Mouse (Mus musculus) natural killer cell, adult 2 months (primary cell): ENCODE results near the gene Gm2007.
"Not testable (repeated sequence)": the region's sequence is repeated elsewhere in the genome, so short reads cannot be mapped to it uniquely, and the experiment has no call there.

Source experiments
- DNase-seq, 2 experiments: peaks; one replicate each; pipeline ENCODE4 v3.0.0; 2022; ENCODE audit warnings: low spot score in 2 of 2

The Gm2007 gene

DNA sequence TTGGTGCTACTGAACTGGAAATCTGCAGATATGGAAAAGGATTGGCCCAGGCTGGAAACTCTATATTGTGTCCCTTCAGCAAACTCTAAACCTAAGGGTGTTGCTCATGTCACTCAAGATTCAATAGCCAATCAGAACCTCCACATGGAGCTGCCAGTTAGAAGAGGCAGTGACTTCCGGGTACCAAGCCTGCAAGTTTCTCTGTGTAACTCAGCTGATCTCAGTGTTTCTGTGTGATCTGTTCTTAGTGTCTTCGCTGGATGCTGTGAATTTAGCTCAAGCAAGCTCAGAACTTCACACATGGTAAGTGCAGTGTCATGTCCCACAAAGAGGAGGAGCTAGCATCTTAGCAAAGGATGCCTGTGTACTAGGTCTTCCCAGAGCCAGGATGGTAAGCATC lies at the start of gene Gm2007:
TSS of gene Gm2007 (plus strand) at position 301 of the 400 bp plus-strand sequence.
- DNase-seq, result not testable (repeated sequence)

DNA sequence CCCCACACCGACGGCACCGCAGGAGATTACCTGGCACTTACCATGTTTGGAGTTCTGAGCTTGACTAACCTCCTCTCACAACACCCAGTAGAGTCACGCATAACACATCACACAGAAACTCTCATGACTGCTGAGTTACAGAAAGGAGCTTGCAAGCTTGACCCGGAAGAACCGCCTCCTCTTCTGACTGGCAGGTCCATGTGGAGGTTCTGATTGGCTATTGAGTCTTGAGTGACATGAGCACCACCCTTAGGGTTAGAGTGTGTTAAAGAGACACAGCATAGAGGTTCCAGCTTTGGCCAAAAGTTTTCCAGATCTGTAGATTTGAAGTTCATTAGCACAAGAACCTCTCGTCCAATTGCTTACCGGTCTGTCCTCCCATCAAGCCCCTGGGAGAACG lies 37.8 kb upstream of the Gm2007 start, which contains the start of gene Zfp969:
TSS of gene Zfp969 (minus strand) at position 101 of the 400 bp plus-strand sequence.
- DNase-seq, result not testable (repeated sequence)

DNA sequence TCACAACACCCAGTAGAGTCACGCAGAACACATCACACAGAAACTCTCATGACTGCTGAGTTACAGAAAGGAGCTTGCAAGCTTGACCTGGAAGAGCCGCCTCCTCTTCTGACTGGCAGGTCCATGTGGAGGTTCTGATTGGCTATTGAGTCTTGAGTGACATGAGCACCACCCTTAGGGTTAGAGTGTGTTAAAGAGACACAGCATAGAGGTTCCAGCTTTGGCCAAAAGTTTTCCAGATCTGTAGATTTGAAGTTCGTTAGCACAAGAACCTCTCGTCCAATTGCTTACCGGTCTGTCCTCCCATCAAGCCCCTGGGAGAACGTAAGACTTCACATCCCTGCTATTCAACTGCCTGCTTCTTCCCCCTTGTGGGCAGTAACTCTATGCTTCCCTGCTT lies 59.7 kb downstream of the Gm2007 start, which contains the start of gene Gm14288:
TSS of gene Gm14288 (minus strand) at position 101 of the 400 bp plus-strand sequence.
- not testable (repeated sequence) for DNase-seq
